Mouse (Mus musculus) testis, adult 10 weeks (tissue): Measurements from ENCODE around the gene Dnaja2. TPM values are rescaled to one million over a fixed set of nuclear protein-coding genes. Genes with fewer than 3 reads are reported as not detected.

ENCODE experiments used
- polyA plus RNA-seq: library from polyadenylated mRNA; stranded (reverse); fragments of 350-450 nt; fragmentation: Illumina TruSeq; extraction: RNeasy Lipid Tissue Mini Kit (QIAGEN cat#74804); gene quantifications from one replicate; pipeline ENCODE4 v1.2.3, GENCODE M21; 2014; ENCODE audit warnings: low read depth, low replicate concordance

Gene Dnaja2
- 226 TPM for polyA plus RNA-seq

DNA sequence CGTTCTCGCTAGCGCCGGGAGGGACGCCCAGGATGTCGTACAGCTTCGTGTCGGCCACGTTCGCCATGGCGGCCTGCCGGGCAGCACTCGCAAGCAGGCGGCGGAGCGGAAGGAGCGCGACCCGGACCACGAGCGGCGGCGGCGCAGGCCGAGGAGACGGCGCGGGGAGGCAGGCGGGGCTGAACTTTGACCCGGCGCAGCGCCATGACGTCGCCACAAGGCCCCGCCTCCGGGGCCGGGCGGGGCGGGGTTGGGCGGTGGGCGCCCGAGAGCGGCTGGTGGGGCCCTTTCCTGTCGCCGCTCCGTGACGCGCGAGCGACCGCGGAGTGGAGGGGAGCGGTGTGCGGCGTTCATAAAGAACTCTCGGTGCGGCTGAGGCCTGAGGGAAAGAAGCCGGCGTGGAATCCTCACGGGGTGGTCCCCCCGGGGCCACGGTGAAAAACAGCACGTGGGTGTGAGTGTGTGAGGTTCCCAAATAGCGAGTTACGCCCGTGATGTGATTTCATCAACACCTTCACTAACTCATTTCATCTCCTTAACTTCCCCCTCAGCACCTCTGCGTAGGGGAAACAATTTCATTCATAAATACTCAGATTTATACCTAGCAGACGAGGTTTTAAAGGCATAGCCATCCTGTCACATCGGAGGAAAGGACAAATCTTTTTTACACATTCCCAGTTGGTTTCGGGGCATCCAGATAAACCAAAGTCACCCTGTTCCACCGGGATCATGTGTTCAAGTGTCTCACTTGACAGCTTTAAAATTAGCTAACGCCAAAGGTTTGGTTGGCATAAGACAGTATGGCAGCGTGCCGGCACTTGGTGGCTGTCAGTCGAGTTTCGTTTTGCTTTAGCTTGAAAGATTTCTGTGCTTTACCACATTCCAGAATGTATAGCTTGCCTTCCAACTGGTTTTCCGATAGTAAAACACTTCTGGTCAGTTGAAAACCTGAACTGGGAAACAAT is at the start of gene Dnaja2:
Gene Dnaja2 (minus strand): TSS at position 164 of the 965 bp plus-strand sequence.

DNA sequence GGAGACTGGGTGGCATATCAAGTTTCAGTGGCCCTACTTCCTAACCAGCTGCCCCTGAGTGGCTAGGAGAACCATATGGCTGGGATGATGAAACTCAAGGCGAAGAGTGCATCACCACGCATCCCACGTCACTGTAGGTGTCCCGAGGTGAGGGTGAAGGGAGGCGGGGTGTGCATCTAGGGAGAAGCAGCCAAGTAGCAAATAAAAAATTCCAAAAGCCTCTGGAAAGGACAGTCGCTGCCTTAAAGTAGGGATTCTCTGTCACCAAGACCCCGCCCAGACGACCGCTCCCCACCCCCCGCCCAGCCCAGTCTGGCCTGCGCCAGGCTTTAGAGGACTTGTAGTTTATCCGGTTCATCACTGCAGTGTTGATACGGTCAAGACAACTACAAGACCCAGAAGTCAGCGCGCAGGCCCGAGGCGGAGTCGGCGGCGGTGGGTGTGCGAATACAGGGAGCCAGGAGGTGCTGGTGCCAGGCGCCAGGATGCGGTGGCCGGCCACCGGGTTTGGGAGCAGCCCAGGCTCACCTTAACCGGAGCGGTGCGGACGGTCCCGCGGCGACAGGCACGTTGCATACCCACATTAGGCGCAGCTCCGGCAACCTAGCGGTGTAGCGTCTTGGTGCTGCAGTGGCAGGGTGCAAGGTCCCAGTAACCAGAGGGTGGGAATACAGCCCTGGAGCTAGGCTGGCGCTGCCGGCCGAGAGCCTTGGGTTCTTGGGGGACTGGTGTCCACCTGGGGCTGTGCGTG is 62.8 kb downstream of the Dnaja2 start, which contains the start of gene Gpt2:
Gene Gpt2 (plus strand): TSS at position 452 of the 751 bp plus-strand sequence.

Other genes starting within 250 kb of the Dnaja2 start
- 1.1 TPM for gene Mylk3, start 169.0 kb downstream of the Dnaja2 start, polyA plus RNA-seq
- gene 4921524J17Rik, start 122.5 kb downstream of the Dnaja2 start, polyA plus RNA-seq: 60.8 TPM
- 22.2 TPM for gene Gpt2, start 62.8 kb downstream of the Dnaja2 start, polyA plus RNA-seq
- gene Neto2, start 145.6 kb upstream of the Dnaja2 start, polyA plus RNA-seq: 8.7 TPM